ENCODE assay signal across 8 mouse cellular contexts in genomic region chr15:81927741-81928140, GRCm38 (mm10). TPM values are rescaled to one million over a fixed set of nuclear protein-coding genes. Genes with fewer than 3 reads are reported as not detected.
DNase-seq lines count a peak whose midpoint lies in the region; ATAC-seq and TF ChIP-seq lines count a peak whose summit lies in the region.
"Had no signal": no experiment of that assay in that cellular context is flagged by ENCODE, and none has a peak within 500 bp of the region (broad histone marks: within the 10 kb centered on the region; RNA-seq: fewer than 3 reads in every experiment).

No protein-coding gene starts in this region.

- no peak for DNase-seq in lung, postnatal 25 days (ENCODE audit: low spot score)
- peak; percentile 66 for DNase-seq in brain, embryonic 14.5 days (ENCODE audit: low read depth)
- DNase-seq in kidney, adult 2 months: peak; percentile 92
- DNase-seq in right cerebral cortex, postnatal 36 days (ENCODE audit: low spot score in 2 of 2): no peak

- no peak overlapping the region for H3K9ac ChIP-seq in lung, embryonic 15.5 days
- no peak overlapping the region for H3K9ac ChIP-seq in stomach, embryonic 14.5 days (replicated peaks; ENCODE audit: low read depth, low read length)
- H3K9ac ChIP-seq: neural tube, embryonic 12.5 days had no signal

- no peak for ATAC-seq in lung, embryonic 15.5 days (ENCODE audit: borderline replicate concordance, extremely low read depth, low FRiP score, low TSS enrichment)
- ATAC-seq in stomach, embryonic 14.5 days (ENCODE audit: insufficient number of reproducible peaks, insufficient read depth, low FRiP score, low read depth): no peak
- ATAC-seq in cerebellum, adult (ENCODE audit: insufficient number of reproducible peaks, low FRiP score, low TSS enrichment): no peak

- H3K4me1 ChIP-seq in lung, embryonic 15.5 days: peaks cover 25% of the 10 kb centered on the region
- peaks cover 20% of the 10 kb centered on the region; the same call in 1 of the 2 replicates for H3K4me1 ChIP-seq in kidney, adult 2 months (ENCODE audit: control insufficient read depth, insufficient read depth, low read length)
- H3K4me1 ChIP-seq in stomach, embryonic 14.5 days (ENCODE audit: control insufficient read depth, insufficient read depth, low read length): peaks cover 16% of the 10 kb centered on the region

- no peaks in the 10 kb centered on the region for H3K27me3 ChIP-seq in lung, embryonic 15.5 days
- H3K27me3 ChIP-seq in kidney, adult 2 months (replicated peaks; ENCODE audit: control insufficient read depth, insufficient read depth, low read length): no peaks in the 10 kb centered on the region
- no peaks in the 10 kb centered on the region for H3K27me3 ChIP-seq in stomach, embryonic 14.5 days (ENCODE audit: control insufficient read depth, insufficient read depth, low read length)
- H3K27me3 ChIP-seq: neural tube, embryonic 12.5 days had no signal

- H3K4me3 ChIP-seq in lung, embryonic 15.5 days: no peak overlapping the region
- H3K4me3 ChIP-seq in kidney, adult 2 months (ENCODE audit: insufficient read depth, low read depth, low read length): no peak overlapping the region
- H3K4me3 ChIP-seq in stomach, embryonic 14.5 days (ENCODE audit: low read depth, low read length): no peak overlapping the region
- H3K4me3 ChIP-seq: neural tube, embryonic 12.5 days had no signal

- no peak for TF ChIP-seq POLR2A in brain, embryonic 14.5 days (IDR thresholded peaks at IDR 0.05; ENCODE audit: borderline replicate concordance, extremely low read depth, insufficient read depth, insufficient read length, poor library complexity, severe bottlenecking)
- no peak for TF ChIP-seq POLR2A in kidney, adult 2 months (IDR thresholded peaks at IDR 0.05; ENCODE audit: low read depth, low read length)

- WGBS in lung, embryonic 15.5 days: 48% methylated on average over 4 of the region's 4 CpGs
- 11% methylated on average over 4 of the region's 4 CpGs for WGBS in kidney, adult 2 months
- WGBS in stomach, embryonic 14.5 days: 55% methylated on average over 4 of the region's 4 CpGs

- H3K36me3 ChIP-seq in lung, embryonic 15.5 days: no peaks in the 10 kb centered on the region
- no peaks in the 10 kb centered on the region for H3K36me3 ChIP-seq in kidney, adult 2 months (ENCODE audit: control insufficient read depth, insufficient read depth, low read length)
- H3K36me3 ChIP-seq in stomach, embryonic 14.5 days (ENCODE audit: control insufficient read depth, insufficient read depth, low read length): no peaks in the 10 kb centered on the region
- H3K36me3 ChIP-seq: neural tube, embryonic 12.5 days had no signal

- H3K27ac ChIP-seq in lung, embryonic 15.5 days: peak overlapping the region; percentile 53; the same call in 1 of the 2 replicates
- peak overlapping the region; percentile 97 for H3K27ac ChIP-seq in kidney, adult 2 months (ENCODE audit: insufficient read depth, low read depth, low read length)
- peak overlapping the region; percentile 48; the same call in 1 of the 2 replicates for H3K27ac ChIP-seq in stomach, embryonic 14.5 days (ENCODE audit: low read length)
- H3K27ac ChIP-seq: neural tube, embryonic 12.5 days had no signal

- no peaks in the 10 kb centered on the region for H3K9me3 ChIP-seq in lung, embryonic 15.5 days
- H3K9me3 ChIP-seq in stomach, embryonic 14.5 days (ENCODE audit: control insufficient read depth, low read depth, low read length): no peaks in the 10 kb centered on the region
- H3K9me3 ChIP-seq: neural tube, embryonic 12.5 days had no signal

- no peak for TF ChIP-seq CTCF in brain, embryonic 14.5 days (IDR thresholded peaks at IDR 0.05; ENCODE audit: borderline replicate concordance, extremely low read depth, insufficient read depth, insufficient read length)
- TF ChIP-seq CTCF in kidney, adult 2 months (conservative IDR thresholded peaks at IDR 0.05; ENCODE audit: insufficient read depth, insufficient read length, low read depth, low read length): no peak; the same call in 1 of the 2 replicates

- H3K4me2 ChIP-seq in lung, embryonic 15.5 days: no peak overlapping the region
- no peak overlapping the region for H3K4me2 ChIP-seq in stomach, embryonic 14.5 days (replicated peaks; ENCODE audit: low read depth, low read length)
- H3K4me2 ChIP-seq: neural tube, embryonic 12.5 days had no signal

RNA-seq across cellular contexts. Expression of gene Polr3h, which starts 1.7 kb away (rescaled TPM):
- 76.3 and 80.1 TPM in 2 replicates for polyA plus RNA-seq in lung, embryonic 15.5 days (2015; fragmentation: Nextera tagmentation; extraction: Ambion mirVana)
- 30.8 and 34.4 TPM in 2 replicates for polyA plus RNA-seq in brain, embryonic 14.5 days (2012; rRNA removed)
- 16.1 and 20.2 TPM in 2 replicates for polyA plus RNA-seq in kidney, adult 2 months (2012; rRNA removed)
- 62.7 and 68.0 TPM in 2 replicates for polyA plus RNA-seq in stomach, embryonic 14.5 days (2014; fragmentation: Nextera tagmentation; extraction: Ambion mirVana)

RNA-seq across cellular contexts. Expression of gene Csdc2, which starts 8.8 kb away (rescaled TPM):
- 9.0 and 11.2 TPM in 2 replicates for polyA plus RNA-seq in lung, embryonic 15.5 days (2015; fragmentation: Nextera tagmentation; extraction: Ambion mirVana)
- 89.4 and 128 TPM in 2 replicates for polyA plus RNA-seq in brain, embryonic 14.5 days (2012; rRNA removed)
- 5.6 and 6.0 TPM in 2 replicates for polyA plus RNA-seq in kidney, adult 2 months (2012; rRNA removed)
- 15.7 and 18.3 TPM in 2 replicates for polyA plus RNA-seq in stomach, embryonic 14.5 days (2014; fragmentation: Nextera tagmentation; extraction: Ambion mirVana)

RNA-seq across cellular contexts. Expression of gene Pmm1, which starts 33.0 kb away (rescaled TPM):
- 37.1 and 39.1 TPM in 2 replicates for polyA plus RNA-seq in lung, embryonic 15.5 days (2015; fragmentation: Nextera tagmentation; extraction: Ambion mirVana)
- polyA plus RNA-seq in brain, embryonic 14.5 days (2012; rRNA removed): 75.6 and 78.9 TPM in 2 replicates
- polyA plus RNA-seq in kidney, adult 2 months (2012; rRNA removed): 50.7 and 51.4 TPM in 2 replicates
- polyA plus RNA-seq in stomach, embryonic 14.5 days (2014; fragmentation: Nextera tagmentation; extraction: Ambion mirVana): 29.9 and 37.2 TPM in 2 replicates

RNA-seq across cellular contexts. Expression of gene 1700029P11Rik, which starts 52.6 kb away (rescaled TPM):
- polyA plus RNA-seq in lung, embryonic 15.5 days (2015; fragmentation: Nextera tagmentation; extraction: Ambion mirVana): not detected in 2 replicates
- not detected in 2 replicates for polyA plus RNA-seq in brain, embryonic 14.5 days (2012; rRNA removed)
- 0.08 and 0.15 TPM in 2 replicates for polyA plus RNA-seq in kidney, adult 2 months (2012; rRNA removed)
- polyA plus RNA-seq in stomach, embryonic 14.5 days (2014; fragmentation: Nextera tagmentation; extraction: Ambion mirVana): not detected in 2 replicates
- polyA plus RNA-seq: neural tube, embryonic 12.5 days had no signal

RNA-seq across cellular contexts. Expression of gene Aco2, which starts 55.6 kb away (rescaled TPM):
- 164 and 173 TPM in 2 replicates for polyA plus RNA-seq in lung, embryonic 15.5 days (2015; fragmentation: Nextera tagmentation; extraction: Ambion mirVana)
- 262 and 283 TPM in 2 replicates for polyA plus RNA-seq in brain, embryonic 14.5 days (2012; rRNA removed)
- polyA plus RNA-seq in kidney, adult 2 months (2012; rRNA removed): 890 and 915 TPM in 2 replicates
- 136 and 144 TPM in 2 replicates for polyA plus RNA-seq in stomach, embryonic 14.5 days (2014; fragmentation: Nextera tagmentation; extraction: Ambion mirVana)

Comparison
In these comparisons a context has a peak if more than half of its experiments do, and no peak if none do; other contexts are left out.
1. DNase-seq: peak in brain, embryonic 14.5 days (single experiment) and kidney, adult 2 months (single experiment); none in lung, postnatal 25 days (single experiment) and right cerebral cortex, postnatal 36 days (0 of 2).
2. Peak in every context shown above with its lines, with median percentiles within 50 percentile points of each other: H3K27ac ChIP-seq.